Mouse (Mus musculus) neural tube, embryonic 15.5 days (tissue): ENCODE results near the gene Slc25a33. TPM values are rescaled to one million over a fixed set of nuclear protein-coding genes. Genes with fewer than 3 reads are reported as not detected.
A peak's percentile ranks its signal among the peaks of the same experiment; 100 is the strongest.

Experiments used
- ATAC-seq: fragments of 200-750 bp; cut with Nextera tagmentation; 2 replicates; pipeline ENCODE4 v1.8.0; 2017; ENCODE audit warnings: mild to moderate bottlenecking, moderate TSS enrichment, moderate library complexity; ENCODE audit not compliant: low FRiP score
- H3K27ac ChIP-seq: fragments of 300-500 bp; sonication (generic); replicated peaks from 2 replicates; pipeline ENCODE4 v1.5.1; 2015; ENCODE audit warnings: mild to moderate bottlenecking, inconsistent platforms
- H3K27me3 ChIP-seq: fragments of 300-500 bp; sonication (generic); replicated peaks from 2 replicates; pipeline ENCODE4 v1.6.1; 2015; ENCODE audit warnings: inconsistent platforms
- H3K36me3 ChIP-seq: fragments of 300-500 bp; sonication (generic); 2 replicates; pipeline ENCODE4 v1.6.1; 2015; ENCODE audit warnings: inconsistent platforms
- H3K4me1 ChIP-seq: fragments of 300-500 bp; sonication (generic); 2 replicates; pipeline ENCODE4 v1.6.1; 2015; ENCODE audit warnings: inconsistent platforms
- H3K4me2 ChIP-seq: fragments of 300-500 bp; sonication (generic); 2 replicates; pipeline ENCODE4 v1.6.1; 2015; ENCODE audit warnings: inconsistent platforms, mild to moderate bottlenecking, moderate library complexity
- H3K4me3 ChIP-seq: fragments of 300-500 bp; sonication (generic); replicated peaks from 2 replicates; pipeline ENCODE4 v1.5.1; 2015; ENCODE audit warnings: mild to moderate bottlenecking, inconsistent platforms
- H3K9ac ChIP-seq: fragments of 300-500 bp; sonication (generic); replicated peaks from 2 replicates; pipeline ENCODE4 v1.6.1; 2015; ENCODE audit warnings: mild to moderate bottlenecking, inconsistent platforms
- H3K9me3 ChIP-seq: fragments of 300-500 bp; sonication (generic); replicated peaks from 2 replicates; pipeline ENCODE4 v1.6.1; 2016; ENCODE audit warnings: inconsistent platforms
- WGBS: fragments of 180-500 bp; shearing (Covaris S2); methylation state at CpG from one replicate; pipeline ENCODE4 v1.1.7; 2015; ENCODE audit warnings: mixed read lengths; 5-methylcytosine and 5-hydroxymethylcytosine counted together
- polyA plus RNA-seq: library from polyadenylated mRNA; unstranded; fragments of >200 nt; fragmentation: Nextera tagmentation; extraction: Ambion mirVana; gene quantifications from 2 replicates; pipeline ENCODE4 v1.2.1, GENCODE M21; 2015

Slc25a33 gene
- polyA plus RNA-seq, 1 experiment from 2014 or later, result 46.3 TPM

- Histone ChIP-seq H3K9me3 (no peaks in the 10 kb centered on the region), H3K4me2 (no peak overlapping the region), H3K4me1 (peaks cover 31% of the 10 kb centered on the region), H3K27me3 (no peaks in the 10 kb centered on the region), H3K27ac (no peak overlapping the region), H3K36me3 (no peaks in the 10 kb centered on the region), H3K9ac (no peak overlapping the region), H3K4me3 (no peak overlapping the region)
- ATAC-seq, result no peak
- 55% methylated on average over 12 of the region's 13 CpGs for WGBS
Observed at GRCm38 (mm10) chr4:149793156-149794009, 19.3 kb upstream of the Slc25a33 start.

- no peak overlapping the region for H3K27ac ChIP-seq
- ATAC-seq, result no peak
- H3K4me3 ChIP-seq, result no peak overlapping the region
- peaks cover 31% of the 10 kb centered on the region for H3K4me1 ChIP-seq
- no peak overlapping the region for H3K9ac ChIP-seq
- 55% methylated on average over 10 of the region's 10 CpGs for WGBS
- H3K36me3 ChIP-seq, result no peaks in the 10 kb centered on the region
- no peaks in the 10 kb centered on the region for H3K27me3 ChIP-seq
- H3K9me3 ChIP-seq, result no peaks in the 10 kb centered on the region
- no peak overlapping the region for H3K4me2 ChIP-seq
Observed at GRCm38 (mm10) chr4:149792159-149792800, 18.2 kb upstream of the Slc25a33 start.

DNA sequence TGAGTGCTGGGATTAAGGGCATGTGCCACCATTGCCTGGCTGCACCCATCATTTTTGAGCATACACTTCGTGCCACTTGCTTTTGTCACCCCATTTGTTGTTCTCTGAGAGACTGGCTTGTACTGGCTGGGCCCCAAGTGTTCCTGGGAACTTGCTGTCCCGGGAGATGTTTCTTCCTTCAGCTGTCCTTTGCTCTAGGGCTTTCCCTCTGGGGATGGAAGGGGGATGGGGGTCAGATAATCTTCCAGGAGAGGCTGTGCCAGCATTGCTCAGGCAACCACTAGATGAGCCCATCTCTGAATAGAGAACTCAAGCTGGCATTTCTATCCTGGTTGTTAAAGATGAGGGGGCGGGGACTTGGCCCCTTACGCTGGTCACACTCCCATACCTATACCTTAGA lies 17.4 kb upstream of the Slc25a33 start:
- no peaks in the 10 kb centered on the region for H3K36me3 ChIP-seq
- peaks cover 31% of the 10 kb centered on the region for H3K4me1 ChIP-seq
- H3K4me3 ChIP-seq, result no peak overlapping the region
- 73% methylated on average over 4 of the region's 4 CpGs for WGBS
- ATAC-seq, result no peak
- H3K9ac ChIP-seq, result no peak overlapping the region
- H3K4me2 ChIP-seq, result no peak overlapping the region
- no peak overlapping the region for H3K27ac ChIP-seq
- H3K27me3 ChIP-seq, result no peaks in the 10 kb centered on the region
- no peaks in the 10 kb centered on the region for H3K9me3 ChIP-seq

GRCm38 (mm10) chr4:149790969-149791368 lies 16.9 kb upstream of the Slc25a33 start:
- Histone ChIP-seq H3K9me3 (no peaks in the 10 kb centered on the region), H3K4me3 (no peak overlapping the region), H3K4me1 (peaks cover 31% of the 10 kb centered on the region), H3K36me3 (no peaks in the 10 kb centered on the region), H3K27me3 (no peaks in the 10 kb centered on the region), H3K27ac (peak overlapping the region; percentile 78), H3K9ac (no peak overlapping the region), H3K4me2 (no peak overlapping the region)
- 89% methylated on average over 2 of the region's 2 CpGs for WGBS
- no peak for ATAC-seq

- H3K9me3 ChIP-seq, result no peaks in the 10 kb centered on the region
- 51% methylated on average over 4 of the region's 4 CpGs for WGBS
- H3K27ac ChIP-seq, result peak overlapping the region; percentile 78
- no peaks in the 10 kb centered on the region for H3K27me3 ChIP-seq
- no peaks in the 10 kb centered on the region for H3K36me3 ChIP-seq
- ATAC-seq, result peak; percentile 28; the same call in 1 of the 2 replicates
- H3K9ac ChIP-seq, result no peak overlapping the region
- no peak overlapping the region for H3K4me3 ChIP-seq
- peaks cover 31% of the 10 kb centered on the region for H3K4me1 ChIP-seq
- H3K4me2 ChIP-seq, result no peak overlapping the region
Observed at GRCm38 (mm10) chr4:149790546-149790945, 16.5 kb upstream of the Slc25a33 start.

GRCm38 (mm10) chr4:149789421-149790194 lies 15.5 kb upstream of the Slc25a33 start:
- no peaks in the 10 kb centered on the region for H3K9me3 ChIP-seq
- H3K4me1 ChIP-seq, result peaks cover 31% of the 10 kb centered on the region
- peak overlapping the region; percentile 78 for H3K27ac ChIP-seq
- H3K27me3 ChIP-seq, result no peaks in the 10 kb centered on the region
- no peak overlapping the region for H3K4me3 ChIP-seq
- ATAC-seq, result no peak
- H3K9ac ChIP-seq, result no peak overlapping the region
- 79% methylated on average over 13 of the region's 13 CpGs for WGBS
- H3K4me2 ChIP-seq, result no peak overlapping the region
- no peaks in the 10 kb centered on the region for H3K36me3 ChIP-seq

- Histone ChIP-seq H3K27me3 (no peaks in the 10 kb centered on the region), H3K4me3 (no peak overlapping the region), H3K4me2 (no peak overlapping the region), H3K9ac (no peak overlapping the region), H3K9me3 (no peaks in the 10 kb centered on the region), H3K27ac (no peak overlapping the region), H3K36me3 (no peaks in the 10 kb centered on the region), H3K4me1 (peaks cover 8% of the 10 kb centered on the region)
- no peak for ATAC-seq
- 89% methylated on average over 5 of the region's 5 CpGs for WGBS
Observed at GRCm38 (mm10) chr4:149784901-149785300, 10.8 kb upstream of the Slc25a33 start.

DNA sequence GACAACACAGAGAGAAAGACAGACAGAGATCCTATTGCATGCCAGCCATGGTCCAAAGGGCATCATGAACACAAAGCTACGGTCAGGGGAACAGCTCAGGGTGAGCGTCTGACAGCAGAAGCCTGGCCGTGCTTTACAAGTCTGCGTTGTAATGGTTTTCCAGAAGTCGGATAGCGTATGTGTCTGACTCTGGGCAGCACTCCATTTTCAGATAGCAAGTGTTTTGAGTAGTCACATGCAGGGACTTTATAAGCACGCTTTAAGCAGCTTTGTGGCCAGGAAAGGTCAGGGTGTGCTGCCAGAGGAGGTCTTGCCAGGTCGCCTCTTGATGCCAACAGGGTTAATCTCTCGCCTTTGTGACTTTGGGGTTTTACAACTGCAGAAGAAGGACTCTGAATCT lies 10.3 kb upstream of the Slc25a33 start:
- ATAC-seq, result no peak
- Histone ChIP-seq H3K4me1 (peaks cover 2% of the 10 kb centered on the region; the same call in 1 of the 2 replicates), H3K4me3 (no peak overlapping the region), H3K27me3 (no peaks in the 10 kb centered on the region), H3K4me2 (no peak overlapping the region), H3K36me3 (no peaks in the 10 kb centered on the region), H3K9ac (no peak overlapping the region), H3K27ac (no peak overlapping the region), H3K9me3 (no peaks in the 10 kb centered on the region)
- 94% methylated on average over 9 of the region's 9 CpGs for WGBS

GRCm38 (mm10) chr4:149782975-149783374 lies 8.9 kb upstream of the Slc25a33 start:
- no peak overlapping the region for H3K4me3 ChIP-seq
- H3K27ac ChIP-seq, result 0 out of 2 replicates have a peak overlapping the region, but pooled peaks have one; percentile 9
- H3K9ac ChIP-seq, result no peak overlapping the region
- no peaks in the 10 kb centered on the region for H3K4me1 ChIP-seq
- ATAC-seq, result no peak
- H3K27me3 ChIP-seq, result no peaks in the 10 kb centered on the region
- H3K9me3 ChIP-seq, result no peaks in the 10 kb centered on the region
- H3K36me3 ChIP-seq, result no peaks in the 10 kb centered on the region
- 71% methylated on average over 8 of the region's 8 CpGs for WGBS
- no peak overlapping the region for H3K4me2 ChIP-seq

DNA sequence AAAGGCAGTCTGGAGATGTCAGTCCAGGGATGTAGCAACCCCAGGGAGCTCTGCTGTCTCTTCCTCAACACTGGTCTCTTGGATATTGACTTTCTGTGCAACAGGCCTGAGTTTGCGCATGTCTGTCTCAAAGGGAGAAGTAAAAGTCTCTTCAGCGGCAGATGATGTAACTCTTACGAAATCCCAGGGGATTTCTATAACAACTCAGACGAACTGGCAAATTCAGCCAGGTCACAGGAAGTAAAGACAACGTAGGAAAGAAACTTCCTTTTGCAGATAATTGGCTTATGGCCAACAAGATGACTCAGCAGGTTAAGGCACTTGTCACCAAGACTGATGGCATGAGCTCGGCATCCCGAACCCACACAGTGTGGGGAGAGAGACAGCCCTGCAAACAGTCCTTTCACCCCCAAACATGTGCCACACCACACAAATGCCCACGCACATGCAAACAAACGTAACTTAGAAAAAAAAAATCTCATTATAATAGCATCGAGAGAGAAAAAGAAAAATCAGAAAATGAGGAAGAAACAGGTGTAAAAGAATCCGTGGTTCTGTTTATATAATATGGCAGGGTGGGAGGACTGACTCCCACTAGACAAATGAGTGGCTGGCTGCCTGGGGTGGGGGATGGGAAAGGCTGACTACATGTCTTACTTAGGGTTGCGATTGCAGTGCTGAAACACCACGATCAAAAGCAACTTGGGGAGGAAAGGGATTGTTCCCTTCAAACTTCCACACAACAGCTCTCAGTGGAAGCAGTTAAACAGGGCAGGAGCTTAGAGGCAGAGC lies 6.7 kb upstream of the Slc25a33 start:
- H3K27ac ChIP-seq, result no peak overlapping the region
- no peaks in the 10 kb centered on the region for H3K9me3 ChIP-seq
- H3K36me3 ChIP-seq, result no peaks in the 10 kb centered on the region
- 74% methylated on average over 13 of the region's 13 CpGs for WGBS
- H3K4me1 ChIP-seq, result peaks cover 4% of the 10 kb centered on the region; the same call in 1 of the 2 replicates
- H3K4me2 ChIP-seq, result no peak overlapping the region
- H3K4me3 ChIP-seq, result no peak overlapping the region
- no peak for ATAC-seq
- H3K9ac ChIP-seq, result no peak overlapping the region
- no peaks in the 10 kb centered on the region for H3K27me3 ChIP-seq

DNA sequence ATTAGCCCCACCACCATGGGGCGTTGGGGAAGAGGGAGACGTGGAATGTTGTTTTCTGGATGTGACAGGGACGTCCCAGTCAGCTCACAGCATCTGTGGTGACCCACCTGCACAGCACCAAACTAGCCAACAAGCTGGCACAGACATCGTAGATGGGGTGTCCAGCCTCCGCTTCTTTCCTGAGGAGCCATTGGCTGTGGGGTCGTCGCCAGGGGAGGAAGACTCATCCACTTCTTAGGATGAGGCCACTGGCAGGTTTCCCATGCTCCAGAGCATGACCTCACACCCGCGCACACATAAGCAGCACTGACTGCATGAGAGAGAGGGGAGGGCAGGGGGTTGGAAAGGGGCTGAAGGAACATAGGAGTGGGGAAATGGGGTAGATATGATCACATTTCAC lies 5.9 kb upstream of the Slc25a33 start:
- ATAC-seq, result no peak
- H3K9ac ChIP-seq, result no peak overlapping the region
- no peaks in the 10 kb centered on the region for H3K9me3 ChIP-seq
- H3K27ac ChIP-seq, result no peak overlapping the region
- WGBS, result 85% methylated on average over 9 of the region's 9 CpGs
- no peaks in the 10 kb centered on the region for H3K36me3 ChIP-seq
- no peaks in the 10 kb centered on the region for H3K27me3 ChIP-seq
- H3K4me2 ChIP-seq, result no peak overlapping the region
- H3K4me3 ChIP-seq, result no peak overlapping the region
- H3K4me1 ChIP-seq, result peaks cover 4% of the 10 kb centered on the region; the same call in 1 of the 2 replicates
